Mouse (Mus musculus): ENCODE results near the gene Timm9.
"Not testable (repeated sequence)": the region's sequence is repeated elsewhere in the genome, so short reads cannot be mapped to it uniquely, and the experiment has no call there.

Gene Timm9

DNA sequence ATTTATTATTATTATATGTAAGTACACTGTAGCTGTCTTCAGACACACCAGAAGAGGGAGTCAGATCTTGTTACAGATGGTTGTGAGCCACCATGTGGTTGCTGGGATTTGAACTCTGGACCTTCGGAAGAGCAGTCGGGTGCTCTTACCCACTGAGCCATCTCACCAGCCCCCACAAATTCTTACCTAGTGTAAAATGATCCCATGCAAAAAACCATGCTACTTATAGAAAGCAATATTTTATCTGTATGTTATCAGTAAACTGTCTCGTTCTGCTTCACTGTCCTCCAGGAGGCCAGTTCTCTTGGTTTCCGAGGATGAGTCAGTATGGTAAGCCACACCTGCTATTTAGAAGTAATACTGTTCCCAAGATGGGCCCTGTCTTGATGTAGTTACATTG is 32.2 kb downstream of the Timm9 start:
- not testable (repeated sequence) for DNase-seq (ENCODE audit: low read depth)

DNA sequence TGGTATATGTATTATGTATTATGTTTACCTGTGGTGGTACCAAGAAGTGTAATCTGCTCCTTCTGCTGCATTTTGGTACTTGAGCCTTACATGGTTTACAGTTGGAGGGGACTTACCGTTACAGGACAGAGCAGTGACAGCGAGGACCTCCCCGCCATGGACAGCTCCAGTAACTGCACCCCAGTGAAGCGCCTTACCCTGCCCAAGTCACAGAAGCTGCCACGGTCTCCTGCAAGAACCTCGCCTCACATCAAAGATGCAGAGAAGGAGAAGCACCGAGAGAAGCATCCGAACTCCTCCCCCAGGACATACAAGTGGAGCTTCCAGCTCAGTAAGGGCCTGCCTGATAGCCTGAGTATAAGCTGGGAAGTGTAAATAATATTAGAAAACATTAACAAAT is 50.2 kb downstream of the Timm9 start:
- DNase-seq (ENCODE audit: low read depth), result no peak
